Mouse (Mus musculus): ENCODE results near the gene Hist1h1c. TPM values are rescaled to one million over a fixed set of nuclear protein-coding genes. Genes with fewer than 3 reads are reported as not detected.

Gene Hist1h1c
- total and polyA plus RNA-seq, 3 experiments: 55.5 to 185 (median 147) TPM

- no peak overlapping the region for H3K9ac ChIP-seq (ENCODE audit: low read depth, low read length)
- no peaks in the 10 kb centered on the region for H3K27me3 ChIP-seq (ENCODE audit: control insufficient read depth, insufficient read depth, low read length)
- TF ChIP-seq CTCF (IDR thresholded peaks at IDR 0.05) (no peak), EP300 (IDR thresholded peaks at IDR 0.05; ENCODE audit: insufficient read depth, low read depth, low read length) (no peak), POLR2A (IDR thresholded peaks at IDR 0.05; ENCODE audit: insufficient read depth, low read depth, low read length) (no peak)
- WGBS: 79% methylated on average over 4 of the region's 4 CpGs
- H3K27ac ChIP-seq: peak overlapping the region; percentile 24; the same call in 1 of the 2 replicates
- no peak for DNase-seq
- H3K4me3 ChIP-seq: no peak overlapping the region
- peaks cover 2% of the 10 kb centered on the region for H3K4me1 ChIP-seq (ENCODE audit: control insufficient read depth, insufficient read depth, low read length)
- no peaks in the 10 kb centered on the region for H3K79me2 ChIP-seq (replicated peaks; ENCODE audit: control insufficient read depth, insufficient read depth, low read length)
- H3K36me3 ChIP-seq (ENCODE audit: control insufficient read depth, insufficient read depth, low read length): no peaks in the 10 kb centered on the region; the same call in 1 of the 2 replicates
- intact Hi-C loops (cut with DNase I): no loop called here
These were observed 30.6 kb upstream of the Hist1h1c start for GRCm38 (mm10) chr13:23708041-23708440.

GRCm38 (mm10) chr13:23708654-23709053 is 30.0 kb upstream of the Hist1h1c start:
- Histone ChIP-seq H3K27ac (peak overlapping the region; percentile 94; the same call in 1 of the 2 replicates), H3K4me1 (ENCODE audit: control insufficient read depth, insufficient read depth, low read length) (peaks cover 2% of the 10 kb centered on the region), H3K27me3 (ENCODE audit: control insufficient read depth, insufficient read depth, low read length) (no peaks in the 10 kb centered on the region), H3K79me2 (replicated peaks; ENCODE audit: control insufficient read depth, insufficient read depth, low read length) (no peaks in the 10 kb centered on the region), H3K9ac (ENCODE audit: low read depth, low read length) (no peak overlapping the region), H3K36me3 (ENCODE audit: control insufficient read depth, insufficient read depth, low read length) (no peaks in the 10 kb centered on the region; the same call in 1 of the 2 replicates), H3K4me3 (no peak overlapping the region)
- intact Hi-C loops (cut with DNase I): no loop called here
- no peak for DNase-seq
- 49% methylated on average over 4 of the region's 4 CpGs for WGBS
- no peak for TF ChIP-seq CTCF (IDR thresholded peaks at IDR 0.05)
- TF ChIP-seq POLR2A (IDR thresholded peaks at IDR 0.05; ENCODE audit: insufficient read depth, low read depth, low read length): no peak
- TF ChIP-seq EP300 (IDR thresholded peaks at IDR 0.05; ENCODE audit: insufficient read depth, low read depth, low read length): no peak

GRCm38 (mm10) chr13:23709714-23710373 is 28.8 kb upstream of the Hist1h1c start:
- Histone ChIP-seq H3K4me1 (ENCODE audit: control insufficient read depth, insufficient read depth, low read length) (peaks cover 2% of the 10 kb centered on the region), H3K79me2 (replicated peaks; ENCODE audit: control insufficient read depth, insufficient read depth, low read length) (no peaks in the 10 kb centered on the region), H3K27ac (peak overlapping the region; percentile 94), H3K4me3 (peak overlapping the region; percentile 77), H3K9ac (ENCODE audit: low read depth, low read length) (peak overlapping the region; percentile 75), H3K27me3 (ENCODE audit: control insufficient read depth, insufficient read depth, low read length) (no peaks in the 10 kb centered on the region), H3K36me3 (ENCODE audit: control insufficient read depth, insufficient read depth, low read length) (no peaks in the 10 kb centered on the region; the same call in 1 of the 2 replicates)
- DNase-seq: no peak
- TF ChIP-seq EP300 (IDR thresholded peaks at IDR 0.05; ENCODE audit: insufficient read depth, low read depth, low read length): no peak
- no peak for TF ChIP-seq POLR2A (IDR thresholded peaks at IDR 0.05; ENCODE audit: insufficient read depth, low read depth, low read length)
- no peak for TF ChIP-seq CTCF (IDR thresholded peaks at IDR 0.05)
- intact Hi-C loops (cut with DNase I): no loop called here
- WGBS: 29% methylated on average over 15 of the region's 15 CpGs

GRCm38 (mm10) chr13:23710374-23711089 is 28.1 kb upstream of the Hist1h1c start, which contains the start of gene Hfe:
Hfe (minus strand) TSS chr13:23710854.
- peaks cover 2% of the 10 kb centered on the region for H3K4me1 ChIP-seq (ENCODE audit: control insufficient read depth, insufficient read depth, low read length)
- intact Hi-C loops (cut with DNase I): no loop called here
- peak within 1 kb of the TSS; percentile 94 for H3K27ac ChIP-seq
- H3K27me3 ChIP-seq (ENCODE audit: control insufficient read depth, insufficient read depth, low read length): no peaks in the 10 kb centered on the region
- TF ChIP-seq CTCF (IDR thresholded peaks at IDR 0.05): no peak
- peak; percentile 48; the same call in 1 of the 2 replicates for TF ChIP-seq POLR2A (IDR thresholded peaks at IDR 0.05; ENCODE audit: insufficient read depth, low read depth, low read length)
- H3K79me2 ChIP-seq (replicated peaks; ENCODE audit: control insufficient read depth, insufficient read depth, low read length): no peaks in the 10 kb centered on the region
- peak; percentile 76 to 77 for DNase-seq
- H3K9ac ChIP-seq (ENCODE audit: low read depth, low read length): peak within 1 kb of the TSS; percentile 75
- no peaks in the 10 kb centered on the region for H3K36me3 ChIP-seq (ENCODE audit: control insufficient read depth, insufficient read depth, low read length)
- peak within 1 kb of the TSS; percentile 77 for H3K4me3 ChIP-seq
- under 1% methylated on average over 17 of the region's 17 CpGs for WGBS

GRCm38 (mm10) chr13:23716261-23717042 is 22.2 kb upstream of the Hist1h1c start:
- H3K27me3 ChIP-seq (ENCODE audit: control insufficient read depth, insufficient read depth, low read length): no peaks in the 10 kb centered on the region
- TF ChIP-seq POLR2A (IDR thresholded peaks at IDR 0.05; ENCODE audit: insufficient read depth, low read depth, low read length) (no peak), CTCF (IDR thresholded peaks at IDR 0.05) (no peak), EP300 (IDR thresholded peaks at IDR 0.05; ENCODE audit: insufficient read depth, low read depth, low read length) (no peak)
- H3K79me2 ChIP-seq (replicated peaks; ENCODE audit: control insufficient read depth, insufficient read depth, low read length): no peaks in the 10 kb centered on the region
- no peak for DNase-seq
- intact Hi-C loops (cut with DNase I): no loop called here
- no peaks in the 10 kb centered on the region; the same call in 1 of the 2 replicates for H3K4me1 ChIP-seq (ENCODE audit: control insufficient read depth, insufficient read depth, low read length)
- H3K9ac ChIP-seq (ENCODE audit: low read depth, low read length): no peak overlapping the region
- peak overlapping the region; percentile 34 for H3K27ac ChIP-seq
- H3K36me3 ChIP-seq (ENCODE audit: control insufficient read depth, insufficient read depth, low read length): no peaks in the 10 kb centered on the region
- WGBS: 35% methylated on average over 5 of the region's 5 CpGs
- H3K4me3 ChIP-seq: no peak overlapping the region
